Mouse (Mus musculus) R1 (cell line): ENCODE data around the gene Myo6.

ENCODE experiments used
- DNase-seq: peaks from one replicate; pipeline ENCODE4 v3.0.0-alpha.2; 2018; ENCODE audit warnings: low read depth, low spot score

Myo6 gene

DNA sequence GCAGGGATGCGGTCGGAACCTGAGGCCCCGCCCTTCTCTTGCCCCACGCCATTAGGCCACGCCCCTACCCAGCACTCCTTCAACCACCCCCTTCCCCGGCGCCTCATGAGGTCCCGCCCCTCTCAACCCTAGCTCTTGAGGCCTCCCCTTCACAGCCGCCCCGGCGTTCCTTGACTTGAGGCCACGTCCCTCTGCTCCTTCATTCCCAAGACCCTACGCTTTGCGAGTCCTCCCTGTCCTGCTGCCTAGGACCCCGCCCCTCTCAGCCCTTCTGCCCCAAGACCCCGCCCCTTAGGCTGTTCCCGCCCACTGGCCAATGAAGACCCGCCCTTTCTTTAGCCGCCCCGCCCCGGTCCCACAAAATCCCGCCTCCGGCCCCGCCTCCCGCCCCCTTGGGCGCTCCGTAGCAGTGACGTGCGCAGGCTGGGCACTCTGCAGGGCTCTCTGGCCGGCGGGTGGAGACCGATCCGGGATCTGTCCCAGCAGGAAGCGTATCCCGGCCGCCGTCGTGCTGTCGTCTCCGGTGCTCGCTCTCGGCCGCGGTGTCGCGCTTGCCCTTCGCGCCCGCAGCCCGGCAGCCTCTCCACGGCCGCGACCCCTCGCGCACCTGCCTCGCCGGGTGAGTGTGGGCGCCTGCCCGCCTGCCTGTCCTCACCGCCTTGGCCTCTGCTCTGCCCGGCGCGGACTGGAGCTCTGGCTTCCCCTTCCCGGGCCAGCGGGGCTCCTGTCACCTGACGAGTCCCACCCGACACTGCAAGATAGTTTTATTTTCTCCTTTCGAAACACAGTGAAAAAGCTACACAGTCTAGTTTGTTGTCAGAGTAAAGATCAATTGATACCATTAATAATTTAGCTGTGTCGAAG, at the start of gene Myo6:
Gene Myo6 (plus strand): TSS at position 421 of the 864 bp plus-strand sequence.
- peak; percentile 84 for DNase-seq

DNA sequence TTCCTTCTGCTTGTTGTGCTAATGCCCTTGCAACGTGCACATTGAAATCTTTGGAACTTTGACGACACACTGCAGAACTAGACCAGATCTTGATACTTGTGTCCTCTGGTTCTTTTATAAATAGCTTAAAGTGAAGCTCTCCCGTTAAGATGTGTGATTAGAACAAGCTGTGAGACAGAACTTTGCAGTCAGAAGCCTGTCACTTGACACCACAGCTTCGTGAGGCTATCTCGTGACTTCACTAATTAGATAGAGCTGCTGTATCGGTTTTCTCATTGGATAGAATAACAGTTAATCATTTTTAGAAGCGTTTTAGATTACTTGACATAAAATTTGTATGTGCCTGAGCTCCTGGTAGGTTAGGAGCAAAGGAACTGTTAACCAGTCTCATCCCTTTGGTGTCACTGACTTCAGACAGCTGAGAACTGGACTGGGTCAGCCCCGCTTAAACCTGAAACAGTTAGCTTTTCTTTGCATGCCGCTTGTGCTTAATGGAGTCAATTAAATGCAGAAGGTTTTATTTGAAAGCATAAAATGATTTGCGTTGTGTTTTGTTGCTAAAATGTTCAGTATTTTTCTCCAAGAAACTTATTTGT, 18.7 kb upstream of the Myo6 start:
- DNase-seq = no peak

GRCm38 (mm10) chr9:80149594-80149993, 15.2 kb upstream of the Myo6 start:
- no peak for DNase-seq

GRCm38 (mm10) chr9:80155277-80155676, 9.6 kb upstream of the Myo6 start:
- DNase-seq = peak; percentile 86

DNA sequence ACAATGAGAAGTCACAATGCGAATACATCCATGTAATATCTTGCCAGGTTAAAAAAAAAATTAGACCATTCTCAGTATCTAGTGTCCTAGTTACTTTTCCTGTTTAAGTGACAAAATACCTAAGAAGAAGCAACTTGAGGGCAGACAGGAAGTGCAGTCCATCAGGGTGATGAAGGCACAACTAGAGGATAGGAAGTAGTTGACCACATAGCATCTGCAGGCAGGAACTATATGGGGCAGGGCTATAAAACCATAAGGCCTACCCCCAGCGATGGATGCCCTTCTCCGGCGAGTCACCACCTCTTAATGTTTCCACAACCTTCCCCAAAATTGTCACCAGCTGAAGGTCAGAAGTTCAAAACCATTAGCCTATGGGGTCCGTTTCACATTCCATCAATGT, 8.1 kb upstream of the Myo6 start:
- DNase-seq = no peak

DNA sequence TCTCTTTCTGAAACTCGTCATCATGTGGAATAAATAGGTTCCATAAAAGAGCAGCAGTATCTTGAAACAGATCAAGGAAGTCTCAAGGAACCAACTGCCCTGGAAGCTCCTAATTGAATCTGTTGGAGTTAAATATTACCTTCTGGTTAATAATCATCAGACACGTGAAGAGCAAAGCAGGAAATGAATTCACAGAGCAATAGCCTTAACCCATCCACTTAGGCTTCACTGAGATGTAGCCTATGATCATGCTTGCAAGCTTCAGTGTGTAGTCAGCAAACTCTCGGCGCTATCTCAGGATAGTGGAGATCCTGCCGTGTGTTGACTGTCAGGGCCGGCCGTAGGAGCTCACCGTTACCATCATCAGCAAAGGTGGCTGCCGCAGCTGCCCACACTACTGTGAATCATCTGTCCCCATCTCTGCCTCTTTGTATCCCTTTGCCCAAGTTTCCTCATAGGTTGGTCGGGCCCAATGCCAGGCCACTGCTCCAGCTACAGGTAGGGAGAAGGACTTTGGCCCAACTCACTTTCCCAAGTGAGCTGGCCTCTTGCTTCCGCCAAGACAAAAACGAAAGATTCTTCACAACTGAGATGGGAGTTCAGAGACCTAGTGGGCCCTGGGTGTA, 6.9 kb upstream of the Myo6 start:
- DNase-seq = no peak

GRCm38 (mm10) chr9:80158937-80159336, 5.9 kb upstream of the Myo6 start:
- DNase-seq = no peak

DNA sequence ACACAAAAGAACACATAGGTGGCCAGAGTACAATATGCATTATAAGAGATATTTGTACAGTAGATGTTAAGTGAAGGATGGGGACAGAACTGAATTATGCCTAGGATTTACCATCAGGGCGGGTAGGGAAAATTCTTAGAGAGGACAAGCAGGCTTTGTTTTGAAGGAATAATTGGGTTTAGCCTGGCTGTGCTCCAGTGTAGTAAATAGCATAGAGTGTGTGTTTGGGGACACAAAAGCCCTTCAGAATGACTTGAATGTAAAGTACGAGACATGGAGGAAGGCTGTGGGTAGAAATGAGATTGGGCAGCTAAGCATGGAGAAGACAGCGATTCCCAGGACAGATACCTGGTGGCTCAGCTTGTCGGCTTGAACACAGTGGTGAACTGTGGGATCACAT, 3.4 kb upstream of the Myo6 start:
- DNase-seq = no peak

GRCm38 (mm10) chr9:80163126-80163723, 1.6 kb upstream of the Myo6 start:
- DNase-seq = no peak

DNA sequence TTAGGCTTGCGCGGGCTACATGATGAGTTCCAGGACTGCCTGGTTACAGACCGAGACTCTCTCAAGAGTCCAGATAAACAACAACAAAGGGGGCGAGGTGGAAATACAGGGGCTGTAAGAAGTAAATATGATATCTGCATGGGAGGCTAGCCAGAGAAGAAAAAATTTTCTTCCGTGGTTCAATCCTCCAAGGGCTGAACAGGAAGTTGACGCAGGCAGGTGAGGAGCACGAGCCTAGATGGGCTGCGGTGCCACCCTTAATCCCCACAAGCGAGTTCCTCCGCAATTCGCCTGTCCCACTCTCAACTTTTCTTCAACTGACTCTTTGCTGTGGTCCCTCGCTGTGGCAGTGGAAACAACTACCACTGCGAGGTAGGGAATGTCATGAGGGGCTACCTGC, 640 bp upstream of the Myo6 start:
- DNase-seq = peak; percentile 68

GRCm38 (mm10) chr9:80165690-80166089, 859 bp downstream of the Myo6 start:
- no peak for DNase-seq

- no peak for DNase-seq
Observed at GRCm38 (mm10) chr9:80166425-80166824, 1.6 kb downstream of the Myo6 start.

DNA sequence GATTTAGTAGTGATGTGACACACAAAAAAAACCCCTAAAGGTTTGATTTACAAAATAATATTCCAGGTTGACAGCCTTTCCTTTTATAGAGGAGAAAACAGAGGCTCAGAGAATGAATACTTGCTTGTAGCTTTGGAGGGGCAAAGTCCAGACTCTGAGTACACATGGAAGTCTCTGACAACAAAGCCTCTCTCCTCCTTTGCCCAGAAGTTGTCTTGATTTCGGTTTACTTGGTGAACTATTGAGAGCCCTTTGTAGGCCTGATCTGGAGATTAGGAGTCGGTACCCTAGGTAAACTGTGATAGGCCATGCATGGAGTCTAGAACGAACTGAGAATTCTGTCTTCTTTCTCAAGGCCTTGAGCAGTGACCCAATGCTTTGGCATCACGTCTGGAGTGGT, 2.3 kb downstream of the Myo6 start:
- DNase-seq = no peak

- peak; percentile 31 for DNase-seq
Observed at GRCm38 (mm10) chr9:80169551-80169950, 4.7 kb downstream of the Myo6 start.

GRCm38 (mm10) chr9:80171241-80171640, 6.4 kb downstream of the Myo6 start:
- no peak for DNase-seq

DNA sequence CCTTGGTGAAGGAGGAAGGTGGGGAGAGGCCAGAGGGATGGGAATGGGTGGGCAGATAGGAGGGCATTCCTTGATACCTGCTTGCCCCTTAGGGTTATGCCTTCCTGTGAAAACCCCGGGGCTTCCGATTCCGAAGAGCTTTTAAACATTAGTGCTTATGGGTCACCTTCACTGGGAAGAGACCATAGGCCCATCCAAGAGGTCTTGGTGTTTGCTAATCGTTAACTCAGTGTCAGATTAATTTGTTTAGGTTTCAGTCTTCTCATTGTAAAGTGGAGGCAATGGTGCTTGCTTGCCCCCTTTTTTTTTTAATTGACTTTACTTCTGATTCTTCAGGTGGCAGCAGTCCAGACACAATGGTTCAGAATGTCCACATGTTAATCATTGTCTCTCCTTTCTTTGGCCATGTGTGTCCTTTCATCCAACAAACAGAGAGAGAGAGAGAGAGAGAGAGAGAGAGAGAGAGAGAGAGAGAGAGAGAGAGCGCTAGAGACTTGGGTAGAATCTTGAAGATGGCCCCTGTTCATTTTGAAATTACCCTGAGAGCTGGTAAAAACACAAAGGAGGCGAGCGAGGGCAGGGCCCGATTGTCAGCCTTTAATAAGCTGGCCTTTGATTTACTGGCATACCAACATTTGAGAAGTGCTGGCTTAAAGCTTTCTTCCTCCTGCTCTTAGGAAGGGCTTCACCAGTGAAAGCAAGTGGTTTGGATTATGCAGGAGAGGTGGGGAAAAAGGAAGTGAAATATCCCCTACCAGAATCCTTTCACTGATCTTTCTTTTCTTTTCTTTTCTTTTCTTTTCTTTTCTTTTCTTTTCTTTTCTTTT, 7.8 kb downstream of the Myo6 start:
- no peak for DNase-seq

- DNase-seq = no peak
Observed at GRCm38 (mm10) chr9:80173629-80174028, 8.8 kb downstream of the Myo6 start.

DNA sequence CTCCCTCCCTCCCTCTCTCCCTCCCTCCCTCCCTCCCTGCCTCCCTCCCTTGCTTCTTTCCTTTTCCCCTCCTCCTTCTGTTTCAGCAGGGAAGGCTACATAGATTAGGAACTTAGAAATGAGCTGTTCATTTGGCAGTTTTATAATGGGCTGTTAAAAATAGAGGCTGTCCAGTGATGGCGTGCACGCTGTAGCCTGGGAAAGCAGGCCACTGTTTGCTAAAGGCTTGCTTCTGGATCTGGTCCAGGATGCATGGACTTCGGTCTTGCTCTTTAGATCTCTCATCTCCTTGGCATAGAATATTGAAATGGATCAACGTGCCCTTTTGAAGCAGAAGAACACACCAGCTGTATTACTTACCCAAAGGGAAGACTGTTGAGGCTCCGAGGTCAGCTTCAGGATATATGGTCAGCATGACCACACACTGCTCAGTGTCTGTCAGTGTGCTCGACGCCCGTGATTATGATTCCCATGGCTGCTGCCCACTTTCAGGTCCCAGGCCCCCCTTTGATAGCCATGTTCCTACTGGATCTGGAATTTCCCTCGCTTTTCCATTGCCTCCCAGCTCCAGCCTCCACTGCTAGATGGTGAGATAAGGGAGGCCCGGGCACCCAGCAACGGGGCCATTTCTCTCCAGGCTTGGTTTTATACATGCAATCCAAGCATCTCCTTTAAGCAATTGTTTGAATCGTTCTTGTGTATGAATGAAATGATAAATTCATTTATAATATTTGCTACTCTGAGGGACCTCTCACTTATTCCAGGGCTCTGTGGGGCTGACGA, 12.1 kb downstream of the Myo6 start:
- DNase-seq = no peak

GRCm38 (mm10) chr9:80178670-80179069, 13.8 kb downstream of the Myo6 start:
- no peak for DNase-seq

DNA sequence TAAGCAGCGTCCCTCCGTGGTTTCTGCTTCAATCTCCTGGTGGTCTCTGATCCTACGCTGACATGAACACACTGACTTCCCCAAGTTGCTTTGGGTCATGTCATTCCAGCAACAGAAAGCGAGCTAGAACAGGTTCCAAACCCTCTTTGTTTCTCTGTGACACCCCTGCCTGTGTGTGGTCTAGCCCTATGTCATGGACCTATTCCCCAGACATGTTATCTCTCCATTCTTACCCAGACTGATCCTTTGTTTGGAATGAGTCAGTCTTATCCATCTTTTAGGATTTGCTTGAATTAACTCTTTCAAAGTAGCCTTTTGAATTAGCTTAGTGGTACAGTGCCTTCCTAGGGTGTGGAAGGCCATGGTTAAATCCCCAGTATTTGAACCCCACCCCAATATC, 14.9 kb downstream of the Myo6 start:
- DNase-seq = no peak

DNA sequence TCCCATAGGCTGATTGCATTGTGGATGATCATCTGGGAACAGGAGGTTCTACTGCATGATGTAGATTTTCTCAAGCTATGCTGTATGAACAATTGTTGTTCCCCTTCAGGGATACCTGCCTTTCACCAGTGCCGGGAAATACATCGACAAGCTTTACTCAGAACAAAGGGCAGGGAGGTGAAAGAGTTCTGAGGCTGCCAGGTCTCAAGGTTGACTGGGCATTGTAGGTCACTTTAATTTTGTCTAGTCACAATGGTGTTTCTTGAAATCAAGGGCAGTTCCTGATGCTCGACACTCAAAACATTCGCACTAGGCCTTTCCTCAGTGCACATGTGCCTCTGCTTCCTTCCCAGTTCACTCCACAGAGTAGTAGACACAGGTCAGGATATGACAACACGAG, 15.9 kb downstream of the Myo6 start:
- DNase-seq = no peak
